Mouse (Mus musculus): ENCODE results near the gene Nit2. TPM values are rescaled to one million over a fixed set of nuclear protein-coding genes. Genes with fewer than 3 reads are reported as not detected.

Nit2 gene
- polyA plus RNA-seq (2015; fragmentation: Nextera tagmentation; extraction: Ambion mirVana) = 46.8 and 47.0 TPM in 2 replicates

GRCm38 (mm10) chr16:57166611-57167513 is at the start of gene Nit2:
Gene Nit2, minus strand, starts transcription at chr16:57167341.
- Histone ChIP-seq H3K4me3 (peak within 1 kb of the TSS; percentile 78), H3K4me1 (replicated peaks) (peaks cover 18% of the 10 kb centered on the region), H3K27me3 (no peaks in the 10 kb centered on the region), H3K4me2 (peak within 1 kb of the TSS; percentile 76), H3K9me3 (no peaks in the 10 kb centered on the region), H3K36me3 (peaks cover 24% of the 10 kb centered on the region), H3K9ac (peak within 1 kb of the TSS; percentile 78), H3K27ac (replicated peaks) (peak within 1 kb of the TSS; percentile 89)
- under 1% methylated on average over 58 of the region's 58 CpGs for WGBS
- ATAC-seq (ENCODE audit: low read depth) = peak; percentile 99

- ATAC-seq (ENCODE audit: low read depth) = no peak
- H3K27me3 ChIP-seq = no peaks in the 10 kb centered on the region
- no peak overlapping the region for H3K27ac ChIP-seq (replicated peaks)
- H3K4me1 ChIP-seq (replicated peaks) = no peaks in the 10 kb centered on the region
- no peaks in the 10 kb centered on the region for H3K9me3 ChIP-seq
- no peak overlapping the region for H3K9ac ChIP-seq
- no peak overlapping the region for H3K4me2 ChIP-seq
- peaks cover 35% of the 10 kb centered on the region for H3K36me3 ChIP-seq
- no peak overlapping the region for H3K4me3 ChIP-seq
These were observed 48.8 kb upstream of the Nit2 start for GRCm38 (mm10) chr16:57215957-57216356.

- Histone ChIP-seq H3K27me3 (no peaks in the 10 kb centered on the region), H3K9me3 (no peaks in the 10 kb centered on the region), H3K4me2 (no peak overlapping the region), H3K4me1 (replicated peaks) (no peaks in the 10 kb centered on the region), H3K9ac (no peak overlapping the region), H3K4me3 (no peak overlapping the region), H3K27ac (replicated peaks) (no peak overlapping the region), H3K36me3 (peaks cover 43% of the 10 kb centered on the region)
- 95% methylated on average over 2 of the region's 2 CpGs for WGBS
- no peak for ATAC-seq (ENCODE audit: low read depth)
These were observed 43.9 kb upstream of the Nit2 start for GRCm38 (mm10) chr16:57211037-57211436.

GRCm38 (mm10) chr16:57208342-57208741 is 41.2 kb upstream of the Nit2 start:
- H3K9me3 ChIP-seq = no peaks in the 10 kb centered on the region
- no peaks in the 10 kb centered on the region for H3K27me3 ChIP-seq
- H3K36me3 ChIP-seq = peaks cover 43% of the 10 kb centered on the region
- no peak overlapping the region for H3K9ac ChIP-seq
- no peak for ATAC-seq (ENCODE audit: low read depth)
- no peaks in the 10 kb centered on the region for H3K4me1 ChIP-seq (replicated peaks)
- no peak overlapping the region for H3K27ac ChIP-seq (replicated peaks)
- 100% methylated on average over 2 of the region's 2 CpGs for WGBS
- H3K4me2 ChIP-seq = no peak overlapping the region
- no peak overlapping the region for H3K4me3 ChIP-seq

- Histone ChIP-seq H3K27ac (replicated peaks) (no peak overlapping the region), H3K4me3 (no peak overlapping the region), H3K36me3 (peaks cover 42% of the 10 kb centered on the region), H3K27me3 (no peaks in the 10 kb centered on the region), H3K4me2 (no peak overlapping the region), H3K4me1 (replicated peaks) (no peaks in the 10 kb centered on the region), H3K9me3 (no peaks in the 10 kb centered on the region), H3K9ac (no peak overlapping the region)
- 63% methylated on average over 3 of the region's 3 CpGs for WGBS
- no peak for ATAC-seq (ENCODE audit: low read depth)
These were observed 30.1 kb upstream of the Nit2 start for GRCm38 (mm10) chr16:57197281-57197680.

- peaks cover 49% of the 10 kb centered on the region for H3K36me3 ChIP-seq
- whole genome bisulfite sequencing = 89% methylated on average over 5 of the region's 5 CpGs
- no peak overlapping the region for H3K27ac ChIP-seq (replicated peaks)
- H3K9me3 ChIP-seq = no peaks in the 10 kb centered on the region
- H3K4me3 ChIP-seq = no peak overlapping the region
- H3K9ac ChIP-seq = no peak overlapping the region
- ATAC-seq (ENCODE audit: low read depth) = no peak
- no peak overlapping the region for H3K4me2 ChIP-seq
- no peaks in the 10 kb centered on the region for H3K4me1 ChIP-seq (replicated peaks)
- H3K27me3 ChIP-seq = no peaks in the 10 kb centered on the region
These were observed 29.4 kb upstream of the Nit2 start for GRCm38 (mm10) chr16:57196590-57196989.

- H3K27me3 ChIP-seq = no peaks in the 10 kb centered on the region
- no peaks in the 10 kb centered on the region for H3K4me1 ChIP-seq (replicated peaks)
- H3K27ac ChIP-seq (replicated peaks) = no peak overlapping the region
- H3K4me2 ChIP-seq = no peak overlapping the region
- H3K9ac ChIP-seq = no peak overlapping the region
- no peaks in the 10 kb centered on the region for H3K9me3 ChIP-seq
- ATAC-seq (ENCODE audit: low read depth) = no peak
- H3K36me3 ChIP-seq = peaks cover 48% of the 10 kb centered on the region
- 89% methylated on average over 14 of the region's 14 CpGs for WGBS
- no peak overlapping the region for H3K4me3 ChIP-seq
These were observed 24.1 kb upstream of the Nit2 start for GRCm38 (mm10) chr16:57191214-57191613.

- H3K27ac ChIP-seq (replicated peaks) = no peak overlapping the region
- ATAC-seq (ENCODE audit: low read depth) = no peak
- WGBS = 94% methylated on average over 8 of the region's 8 CpGs
- H3K9ac ChIP-seq = no peak overlapping the region
- H3K36me3 ChIP-seq = peaks cover 53% of the 10 kb centered on the region
- no peaks in the 10 kb centered on the region for H3K9me3 ChIP-seq
- H3K4me1 ChIP-seq (replicated peaks) = no peaks in the 10 kb centered on the region
- H3K4me2 ChIP-seq = no peak overlapping the region
- H3K4me3 ChIP-seq = no peak overlapping the region
- H3K27me3 ChIP-seq = no peaks in the 10 kb centered on the region
These were observed 23.2 kb upstream of the Nit2 start for GRCm38 (mm10) chr16:57190390-57190789.

- WGBS = 92% methylated on average over 2 of the region's 2 CpGs
- Histone ChIP-seq H3K9me3 (no peaks in the 10 kb centered on the region), H3K4me3 (no peak overlapping the region), H3K4me1 (replicated peaks) (no peaks in the 10 kb centered on the region), H3K4me2 (no peak overlapping the region), H3K36me3 (peaks cover 47% of the 10 kb centered on the region), H3K27me3 (no peaks in the 10 kb centered on the region), H3K9ac (no peak overlapping the region), H3K27ac (replicated peaks) (no peak overlapping the region)
- ATAC-seq (ENCODE audit: low read depth) = no peak
These were observed 22.4 kb upstream of the Nit2 start for GRCm38 (mm10) chr16:57189493-57189892.

- H3K36me3 ChIP-seq = peaks cover 61% of the 10 kb centered on the region
- no peaks in the 10 kb centered on the region for H3K4me1 ChIP-seq (replicated peaks)
- no peak for ATAC-seq (ENCODE audit: low read depth)
- H3K9me3 ChIP-seq = no peaks in the 10 kb centered on the region
- no peaks in the 10 kb centered on the region for H3K27me3 ChIP-seq
- H3K4me3 ChIP-seq = no peak overlapping the region
- H3K4me2 ChIP-seq = no peak overlapping the region
- no peak overlapping the region for H3K9ac ChIP-seq
- no peak overlapping the region for H3K27ac ChIP-seq (replicated peaks)
- 96% methylated on average over 4 of the region's 4 CpGs for WGBS
These were observed 19.5 kb upstream of the Nit2 start for GRCm38 (mm10) chr16:57186618-57187017.

- WGBS = 91% methylated on average over 5 of the region's 5 CpGs
- no peak overlapping the region for H3K27ac ChIP-seq (replicated peaks)
- ATAC-seq (ENCODE audit: low read depth) = no peak
- H3K9me3 ChIP-seq = no peaks in the 10 kb centered on the region
- peaks cover 62% of the 10 kb centered on the region for H3K36me3 ChIP-seq
- H3K4me1 ChIP-seq (replicated peaks) = no peaks in the 10 kb centered on the region
- no peak overlapping the region for H3K4me3 ChIP-seq
- no peaks in the 10 kb centered on the region for H3K27me3 ChIP-seq
- no peak overlapping the region for H3K9ac ChIP-seq
- no peak overlapping the region for H3K4me2 ChIP-seq
These were observed 14.9 kb upstream of the Nit2 start for GRCm38 (mm10) chr16:57182037-57182436.

- no peak overlapping the region for H3K27ac ChIP-seq (replicated peaks)
- no peak overlapping the region for H3K4me3 ChIP-seq
- H3K27me3 ChIP-seq = no peaks in the 10 kb centered on the region
- H3K4me2 ChIP-seq = no peak overlapping the region
- H3K36me3 ChIP-seq = peaks cover 69% of the 10 kb centered on the region
- no peaks in the 10 kb centered on the region for H3K9me3 ChIP-seq
- ATAC-seq (ENCODE audit: low read depth) = no peak
- H3K9ac ChIP-seq = no peak overlapping the region
- no peaks in the 10 kb centered on the region for H3K4me1 ChIP-seq (replicated peaks)
- WGBS = 90% methylated on average over 11 of the region's 11 CpGs
These were observed 14.0 kb upstream of the Nit2 start for GRCm38 (mm10) chr16:57181180-57181579.

GRCm38 (mm10) chr16:57177664-57178063 is 10.5 kb upstream of the Nit2 start:
- no peak overlapping the region for H3K4me2 ChIP-seq
- H3K9ac ChIP-seq = no peak overlapping the region
- peaks cover 62% of the 10 kb centered on the region for H3K36me3 ChIP-seq
- ATAC-seq (ENCODE audit: low read depth) = no peak
- H3K27me3 ChIP-seq = no peaks in the 10 kb centered on the region
- H3K27ac ChIP-seq (replicated peaks) = no peak overlapping the region
- H3K4me3 ChIP-seq = no peak overlapping the region
- H3K4me1 ChIP-seq (replicated peaks) = no peaks in the 10 kb centered on the region
- WGBS = 92% methylated on average over 10 of the region's 10 CpGs
- no peaks in the 10 kb centered on the region for H3K9me3 ChIP-seq

Data from neural tube, embryonic 13.5 days (tissue).